Mouse (Mus musculus): ENCODE results near the gene Muc3. TPM values are rescaled to one million over a fixed set of nuclear protein-coding genes. Genes with fewer than 3 reads are reported as not detected.

The Muc3 gene
- polyA plus RNA-seq, 1 experiment from 2014 or later = not detected

DNA sequence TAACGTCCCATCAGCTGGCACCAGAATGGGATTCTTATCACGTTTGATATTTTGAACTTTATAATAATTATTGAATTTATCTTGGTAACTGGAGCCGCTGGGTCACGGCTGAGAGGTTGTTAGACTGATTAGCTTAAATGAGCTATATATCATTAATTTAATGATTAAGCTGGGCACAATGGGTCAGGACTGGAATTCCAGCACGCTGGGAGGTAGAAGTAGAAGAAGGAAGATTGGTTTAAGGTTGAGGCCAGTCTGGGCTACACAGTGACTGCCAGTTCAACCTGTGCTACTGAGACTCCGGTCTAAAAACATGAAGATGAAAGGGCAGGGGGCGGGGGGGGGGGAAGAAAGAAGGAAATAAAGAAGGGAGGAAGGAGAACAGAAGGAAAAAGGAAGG, 22.4 kb upstream of the Muc3 start:
- 72% methylated on average over 7 of the region's 7 CpGs for WGBS
- no peak for ATAC-seq (ENCODE audit: low read depth)
- H3K27me3 ChIP-seq (replicated peaks; ENCODE audit: control insufficient read depth, insufficient read depth, low read length) = no peaks in the 10 kb centered on the region
- no peaks in the 10 kb centered on the region for H3K9me3 ChIP-seq (ENCODE audit: control insufficient read depth, low read length)
- no peak overlapping the region for H3K27ac ChIP-seq (replicated peaks; ENCODE audit: low read depth, low read length)
- no peak overlapping the region for H3K9ac ChIP-seq (ENCODE audit: low read depth, low read length)
- H3K4me1 ChIP-seq (ENCODE audit: control insufficient read depth, insufficient read depth, low read length) = no peaks in the 10 kb centered on the region
- no peak overlapping the region for H3K4me2 ChIP-seq (ENCODE audit: low read depth, low read length)
- H3K36me3 ChIP-seq (ENCODE audit: control insufficient read depth, insufficient read depth, low read length) = no peaks in the 10 kb centered on the region
- no peak for DNase-seq (ENCODE audit: low spot score)
- H3K4me3 ChIP-seq (ENCODE audit: low read depth, low read length) = no peak overlapping the region

DNA sequence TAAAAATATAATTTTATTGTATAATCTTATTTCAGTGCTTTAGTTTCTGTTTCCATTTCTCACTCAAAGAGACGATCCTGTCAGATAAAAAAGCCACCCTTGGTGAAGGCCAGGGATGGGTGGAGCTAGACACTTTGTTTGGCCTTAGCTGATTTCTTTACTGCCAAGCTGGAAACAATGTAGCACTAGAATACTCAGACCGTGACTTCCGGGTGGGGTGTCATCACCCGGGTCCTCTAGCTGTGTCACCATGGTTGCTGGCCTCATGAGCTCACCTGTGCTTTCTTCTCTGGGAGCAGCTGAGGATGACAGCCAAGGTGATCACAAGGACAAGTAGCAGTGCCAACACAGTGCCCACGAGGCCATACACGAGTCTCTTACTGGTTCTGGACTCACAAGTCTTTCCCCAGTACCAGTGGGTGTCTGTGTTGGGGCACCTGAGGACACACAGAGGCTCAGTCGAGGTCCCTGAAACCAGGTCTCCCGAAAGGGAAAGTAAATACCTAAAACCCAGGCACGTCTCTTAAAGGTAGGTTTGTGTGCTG, 21.8 kb upstream of the Muc3 start:
- DNase-seq (ENCODE audit: low spot score) (no peak), ATAC-seq (ENCODE audit: low read depth) (no peak)
- H3K4me3 ChIP-seq (ENCODE audit: low read depth, low read length) = no peak overlapping the region
- no peaks in the 10 kb centered on the region for H3K9me3 ChIP-seq (ENCODE audit: control insufficient read depth, low read length)
- H3K27me3 ChIP-seq (replicated peaks; ENCODE audit: control insufficient read depth, insufficient read depth, low read length) = no peaks in the 10 kb centered on the region
- no peak overlapping the region for H3K4me2 ChIP-seq (ENCODE audit: low read depth, low read length)
- H3K36me3 ChIP-seq (ENCODE audit: control insufficient read depth, insufficient read depth, low read length) = no peaks in the 10 kb centered on the region
- H3K27ac ChIP-seq (replicated peaks; ENCODE audit: low read depth, low read length) = no peak overlapping the region
- H3K9ac ChIP-seq (ENCODE audit: low read depth, low read length) = no peak overlapping the region
- WGBS = 77% methylated on average over 9 of the region's 9 CpGs
- H3K4me1 ChIP-seq (ENCODE audit: control insufficient read depth, insufficient read depth, low read length) = no peaks in the 10 kb centered on the region

- no peak for ATAC-seq (ENCODE audit: low read depth)
- whole genome bisulfite sequencing = 84% methylated on average over 6 of the region's 6 CpGs
- DNase-seq (ENCODE audit: low spot score) = no peak
- H3K4me2 ChIP-seq (ENCODE audit: low read depth, low read length) = no peak overlapping the region
- no peaks in the 10 kb centered on the region for H3K27me3 ChIP-seq (replicated peaks; ENCODE audit: control insufficient read depth, insufficient read depth, low read length)
- no peak overlapping the region for H3K27ac ChIP-seq (replicated peaks; ENCODE audit: low read depth, low read length)
- H3K9ac ChIP-seq (ENCODE audit: low read depth, low read length) = no peak overlapping the region
- H3K4me1 ChIP-seq (ENCODE audit: control insufficient read depth, insufficient read depth, low read length) = no peaks in the 10 kb centered on the region
- H3K36me3 ChIP-seq (ENCODE audit: control insufficient read depth, insufficient read depth, low read length) = no peaks in the 10 kb centered on the region
- no peaks in the 10 kb centered on the region for H3K9me3 ChIP-seq (ENCODE audit: control insufficient read depth, low read length)
- no peak overlapping the region for H3K4me3 ChIP-seq (ENCODE audit: low read depth, low read length)
Measured at GRCm38 (mm10) chr5:137167539-137167938, 18.4 kb upstream of the Muc3 start.

DNA sequence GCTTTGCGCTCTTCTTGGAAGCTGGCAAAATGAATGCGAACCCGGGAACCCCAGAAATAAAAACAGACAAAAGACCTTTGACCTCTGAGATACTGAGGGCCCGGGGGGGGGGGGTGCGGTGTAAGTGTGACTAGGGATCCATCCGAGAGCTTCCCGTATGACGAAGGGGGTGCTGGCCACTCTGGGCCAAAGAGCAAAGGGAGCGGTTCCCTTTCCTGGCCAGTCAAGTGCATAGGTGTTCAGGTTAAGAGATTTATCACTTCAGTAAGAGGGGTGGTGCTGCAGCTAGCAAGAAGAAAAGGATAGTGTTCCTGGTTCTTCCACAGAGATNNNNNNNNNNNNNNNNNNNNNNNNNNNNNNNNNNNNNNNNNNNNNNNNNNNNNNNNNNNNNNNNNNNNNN, 16.9 kb upstream of the Muc3 start:
- ATAC-seq (ENCODE audit: low read depth) = no peak
- H3K36me3 ChIP-seq (ENCODE audit: control insufficient read depth, insufficient read depth, low read length) = no peaks in the 10 kb centered on the region
- H3K9me3 ChIP-seq (ENCODE audit: control insufficient read depth, low read length) = no peaks in the 10 kb centered on the region
- H3K4me1 ChIP-seq (ENCODE audit: control insufficient read depth, insufficient read depth, low read length) = no peaks in the 10 kb centered on the region
- H3K4me3 ChIP-seq (ENCODE audit: low read depth, low read length) = no peak overlapping the region
- H3K4me2 ChIP-seq (ENCODE audit: low read depth, low read length) = no peak overlapping the region
- no peak overlapping the region for H3K27ac ChIP-seq (replicated peaks; ENCODE audit: low read depth, low read length)
- 68% methylated on average over 9 of the region's 9 CpGs for WGBS
- DNase-seq (ENCODE audit: low spot score) = no peak
- no peak overlapping the region for H3K9ac ChIP-seq (ENCODE audit: low read depth, low read length)
- no peaks in the 10 kb centered on the region for H3K27me3 ChIP-seq (replicated peaks; ENCODE audit: control insufficient read depth, insufficient read depth, low read length)

DNA sequence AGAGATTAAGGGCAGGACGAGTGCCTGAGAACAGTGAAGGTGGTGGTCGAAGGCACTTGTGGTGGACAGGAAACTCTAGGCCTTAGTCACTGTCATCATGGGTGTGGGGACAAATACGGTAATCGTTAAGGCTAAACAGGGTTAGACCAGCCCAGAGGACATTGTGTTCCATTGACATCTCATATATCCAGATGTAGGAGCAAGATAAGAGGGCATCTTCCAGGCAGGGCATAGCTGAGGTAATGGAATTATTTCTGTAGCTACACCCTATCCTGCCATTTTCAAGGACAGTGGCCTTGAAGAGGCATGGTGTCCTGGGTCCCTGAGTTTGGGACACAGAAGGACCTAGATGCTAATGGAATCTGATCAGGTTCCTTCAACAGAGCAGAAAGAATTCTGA, 12.7 kb upstream of the Muc3 start:
- H3K36me3 ChIP-seq (ENCODE audit: control insufficient read depth, insufficient read depth, low read length) = no peaks in the 10 kb centered on the region
- no peak overlapping the region for H3K4me2 ChIP-seq (ENCODE audit: low read depth, low read length)
- no peak overlapping the region for H3K4me3 ChIP-seq (ENCODE audit: low read depth, low read length)
- H3K4me1 ChIP-seq (ENCODE audit: control insufficient read depth, insufficient read depth, low read length) = no peaks in the 10 kb centered on the region
- ATAC-seq (ENCODE audit: low read depth) (no peak), DNase-seq (ENCODE audit: low spot score) (no peak)
- no peak overlapping the region for H3K27ac ChIP-seq (replicated peaks; ENCODE audit: low read depth, low read length)
- WGBS = 73% methylated on average over 4 of the region's 4 CpGs
- 0 out of 2 replicates have a peak, but pooled peaks cover 1% of the 10 kb centered on the region for H3K9me3 ChIP-seq (ENCODE audit: control insufficient read depth, low read length)
- H3K27me3 ChIP-seq (replicated peaks; ENCODE audit: control insufficient read depth, insufficient read depth, low read length) = no peaks in the 10 kb centered on the region
- no peak overlapping the region for H3K9ac ChIP-seq (ENCODE audit: low read depth, low read length)

- DNase-seq (ENCODE audit: low spot score) = no peak
- WGBS = 32% methylated on average over 11 of the region's 11 CpGs
Measured at GRCm38 (mm10) chr5:137159461-137159860, 10.3 kb upstream of the Muc3 start.

DNA sequence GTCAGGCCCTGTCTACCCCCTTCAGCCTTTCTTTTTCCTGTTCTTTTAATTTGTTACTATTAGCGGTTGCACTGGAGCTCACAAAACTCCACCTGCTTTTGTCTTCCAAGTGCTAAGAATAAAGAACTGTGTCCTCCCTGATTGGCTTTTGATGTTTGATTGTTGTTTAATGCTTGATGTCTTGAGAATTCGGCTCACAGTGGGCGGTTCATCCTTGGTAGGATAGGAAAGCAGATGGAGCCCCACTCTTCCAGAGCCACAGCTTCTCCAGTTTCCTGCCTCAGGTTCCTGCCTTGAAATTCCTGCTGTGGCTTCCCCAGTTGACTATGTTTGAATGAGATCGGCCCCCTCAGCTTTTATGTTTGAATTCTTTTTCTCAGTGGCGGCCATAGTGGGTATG, 4.2 kb upstream of the Muc3 start:
- H3K36me3 ChIP-seq (ENCODE audit: control insufficient read depth, insufficient read depth, low read length) = no peaks in the 10 kb centered on the region
- peaks cover 25% of the 10 kb centered on the region for H3K9me3 ChIP-seq (ENCODE audit: control insufficient read depth, low read length)
- no peak overlapping the region for H3K4me3 ChIP-seq (ENCODE audit: low read depth, low read length)
- WGBS = 90% methylated on average over 5 of the region's 5 CpGs
- no peaks in the 10 kb centered on the region for H3K4me1 ChIP-seq (ENCODE audit: control insufficient read depth, insufficient read depth, low read length)
- no peak overlapping the region for H3K9ac ChIP-seq (ENCODE audit: low read depth, low read length)
- no peak overlapping the region for H3K27ac ChIP-seq (replicated peaks; ENCODE audit: low read depth, low read length)
- DNase-seq (ENCODE audit: low spot score) (no peak), ATAC-seq (ENCODE audit: low read depth) (no peak)
- H3K4me2 ChIP-seq (ENCODE audit: low read depth, low read length) = no peak overlapping the region
- no peaks in the 10 kb centered on the region for H3K27me3 ChIP-seq (replicated peaks; ENCODE audit: control insufficient read depth, insufficient read depth, low read length)

More at GRCm38 (mm10) chr5:137159461-137159860, 10.3 kb upstream of the Muc3 start:
- H3K4me3 ChIP-seq (ENCODE audit: low read depth, low read length) = no peak overlapping the region
- no peaks in the 10 kb centered on the region for H3K27me3 ChIP-seq (replicated peaks; ENCODE audit: control insufficient read depth, insufficient read depth, low read length)
- H3K27ac ChIP-seq (replicated peaks; ENCODE audit: low read depth, low read length) = no peak overlapping the region
- H3K36me3 ChIP-seq (ENCODE audit: control insufficient read depth, insufficient read depth, low read length) = no peaks in the 10 kb centered on the region
- H3K9me3 ChIP-seq (ENCODE audit: control insufficient read depth, low read length) = 0 out of 2 replicates have a peak, but pooled peaks cover 6% of the 10 kb centered on the region
- H3K4me1 ChIP-seq (ENCODE audit: control insufficient read depth, insufficient read depth, low read length) = no peaks in the 10 kb centered on the region
- no peak for ATAC-seq (ENCODE audit: low read depth)
- H3K9ac ChIP-seq (ENCODE audit: low read depth, low read length) = no peak overlapping the region
- no peak overlapping the region for H3K4me2 ChIP-seq (ENCODE audit: low read depth, low read length)

DNA sequence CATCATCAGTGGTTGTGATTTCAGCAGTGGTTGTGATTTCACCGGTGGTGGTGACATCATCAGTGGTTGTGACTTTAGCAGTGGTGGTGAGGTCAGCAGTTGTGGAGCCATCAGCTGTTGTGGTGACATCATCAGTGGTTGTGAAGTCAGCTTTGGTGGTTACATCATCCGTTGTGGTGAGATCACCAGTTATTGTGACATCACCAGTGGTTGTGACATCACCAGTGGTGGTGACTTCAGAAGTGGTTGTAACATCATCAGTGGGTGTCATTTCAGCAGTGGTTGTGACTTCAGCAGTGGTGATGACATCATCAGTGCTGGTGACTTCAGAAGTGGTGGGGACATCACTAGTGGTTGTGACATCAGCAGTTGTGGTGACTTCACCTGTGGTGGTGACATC, 3.5 kb upstream of the Muc3 start:
- no peak overlapping the region for H3K9ac ChIP-seq (ENCODE audit: low read depth, low read length)
- DNase-seq (ENCODE audit: low spot score) = peak; percentile 1

GRCm38 (mm10) chr5:137140836-137141235, 8.3 kb downstream of the Muc3 start:
- no peak overlapping the region for H3K4me2 ChIP-seq (ENCODE audit: low read depth, low read length)
- H3K9me3 ChIP-seq (ENCODE audit: control insufficient read depth, low read length) = no peaks in the 10 kb centered on the region
- H3K27me3 ChIP-seq (replicated peaks; ENCODE audit: control insufficient read depth, insufficient read depth, low read length) = no peaks in the 10 kb centered on the region
- no peak overlapping the region for H3K9ac ChIP-seq (ENCODE audit: low read depth, low read length)
- H3K4me1 ChIP-seq (ENCODE audit: control insufficient read depth, insufficient read depth, low read length) = no peaks in the 10 kb centered on the region
- no peak overlapping the region for H3K4me3 ChIP-seq (ENCODE audit: low read depth, low read length)
- 30% methylated on average over 3 of the region's 3 CpGs for WGBS
- DNase-seq (ENCODE audit: low spot score) = no peak
- no peak for ATAC-seq (ENCODE audit: low read depth)
- no peaks in the 10 kb centered on the region for H3K36me3 ChIP-seq (ENCODE audit: control insufficient read depth, insufficient read depth, low read length)
- no peak overlapping the region for H3K27ac ChIP-seq (replicated peaks; ENCODE audit: low read depth, low read length)

More for the DNA sequence above, 3.5 kb upstream of the Muc3 start:
- Histone ChIP-seq H3K4me1 (ENCODE audit: control insufficient read depth, insufficient read depth, low read length) (no peaks in the 10 kb centered on the region), H3K27ac (replicated peaks; ENCODE audit: low read depth, low read length) (no peak overlapping the region), H3K4me2 (ENCODE audit: low read depth, low read length) (no peak overlapping the region), H3K4me3 (ENCODE audit: low read depth, low read length) (no peak overlapping the region), H3K36me3 (ENCODE audit: control insufficient read depth, insufficient read depth, low read length) (no peaks in the 10 kb centered on the region), H3K9me3 (ENCODE audit: control insufficient read depth, low read length) (peaks cover 25% of the 10 kb centered on the region), H3K27me3 (replicated peaks; ENCODE audit: control insufficient read depth, insufficient read depth, low read length) (no peaks in the 10 kb centered on the region)
- ATAC-seq (ENCODE audit: low read depth) = no peak
- WGBS = 71% methylated on average over 2 of the region's 2 CpGs
